Mouse (Mus musculus) embryo, embryonic 10 days (tissue): ENCODE data around the gene Nfia.

Source experiments
- DNase-seq: peaks from one replicate; pipeline ENCODE4 v3.0.0-alpha.2; 2015; ENCODE audit warnings: low spot score

Nfia gene

GRCm38 (mm10) chr4:97766100-97766499 is 6.4 kb upstream of the Nfia start:
- no peak for DNase-seq

- no peak for DNase-seq
These were observed 5.5 kb upstream of the Nfia start for GRCm38 (mm10) chr4:97767025-97767424.

DNA sequence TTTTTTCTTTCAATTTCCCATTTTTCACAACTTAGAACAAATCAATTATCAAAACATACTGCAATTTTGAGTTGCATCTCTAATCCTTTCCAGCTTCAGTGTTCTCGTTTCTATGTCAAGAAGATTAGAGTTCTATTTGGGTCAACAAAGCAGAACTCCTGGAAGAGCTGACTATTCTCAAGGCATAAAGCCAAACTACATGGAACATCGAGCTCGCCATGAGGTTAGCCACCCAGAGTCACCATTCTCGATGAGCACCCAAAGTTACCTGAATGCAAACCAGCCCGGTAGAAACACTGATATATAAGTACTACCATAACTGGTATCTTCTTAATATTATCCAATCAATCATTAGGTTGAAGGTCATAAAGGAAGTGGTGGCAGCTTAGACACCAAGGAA is 5.0 kb upstream of the Nfia start:
- DNase-seq, result no peak

DNA sequence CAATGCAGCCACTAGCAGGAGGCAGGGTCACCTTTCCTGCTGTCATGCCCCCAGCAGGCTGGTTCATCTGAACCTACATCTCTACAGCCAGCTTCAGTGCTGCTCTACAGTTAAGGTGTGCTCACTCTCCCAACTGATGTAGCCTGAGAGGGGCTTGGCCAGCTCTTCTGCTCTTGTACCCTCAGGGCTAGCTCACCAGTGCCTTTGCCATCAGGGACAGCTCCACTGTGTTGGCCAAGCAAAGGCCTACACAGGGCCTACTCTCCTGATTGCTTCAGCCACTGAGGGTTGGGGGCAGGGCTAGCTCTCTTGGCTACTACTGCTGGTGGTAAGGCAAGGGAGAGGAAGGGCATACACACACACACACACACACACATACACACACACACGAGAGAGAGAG is 2.7 kb upstream of the Nfia start:
- no peak for DNase-seq

DNA sequence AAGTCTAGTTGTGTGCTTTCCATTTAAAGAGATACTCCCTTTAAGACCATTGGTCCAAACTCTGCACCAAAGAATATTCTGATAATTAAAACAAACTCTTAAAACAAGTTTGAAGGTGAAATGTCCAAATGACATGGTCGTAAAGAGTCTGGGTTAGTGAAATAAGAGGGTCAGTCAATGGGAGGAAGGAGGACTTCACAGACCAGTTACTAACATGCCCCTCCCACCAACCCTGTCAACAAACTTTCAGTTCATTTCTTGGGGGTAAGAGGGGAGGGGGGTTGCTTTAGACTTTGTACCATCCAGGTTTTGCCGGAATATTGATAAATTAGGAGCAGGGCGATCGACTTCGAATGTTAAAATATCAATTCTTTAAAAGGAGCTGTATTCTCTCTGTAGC is 1.1 kb upstream of the Nfia start:
- no peak for DNase-seq

DNA sequence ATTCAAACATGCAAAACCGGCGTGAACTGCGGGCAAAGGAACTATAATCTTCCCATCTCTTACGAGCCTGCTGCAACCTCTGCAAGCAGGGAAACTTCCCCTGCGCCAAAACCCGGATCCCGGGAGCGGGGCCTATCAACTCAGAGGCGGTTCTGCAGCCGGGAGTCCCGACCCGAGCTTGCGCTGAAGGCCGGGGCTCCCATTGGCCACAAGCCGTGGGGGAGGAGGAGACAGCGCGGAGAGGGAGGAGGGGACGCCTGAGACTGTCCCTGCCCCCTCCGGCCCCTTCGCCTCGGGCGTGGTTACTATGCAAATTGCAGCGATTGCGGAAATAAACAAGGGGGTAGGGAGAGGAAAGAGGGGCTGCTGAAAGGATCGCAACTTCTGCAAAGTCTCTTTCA is 450 bp upstream of the Nfia start:
- peak; percentile 98 for DNase-seq

DNA sequence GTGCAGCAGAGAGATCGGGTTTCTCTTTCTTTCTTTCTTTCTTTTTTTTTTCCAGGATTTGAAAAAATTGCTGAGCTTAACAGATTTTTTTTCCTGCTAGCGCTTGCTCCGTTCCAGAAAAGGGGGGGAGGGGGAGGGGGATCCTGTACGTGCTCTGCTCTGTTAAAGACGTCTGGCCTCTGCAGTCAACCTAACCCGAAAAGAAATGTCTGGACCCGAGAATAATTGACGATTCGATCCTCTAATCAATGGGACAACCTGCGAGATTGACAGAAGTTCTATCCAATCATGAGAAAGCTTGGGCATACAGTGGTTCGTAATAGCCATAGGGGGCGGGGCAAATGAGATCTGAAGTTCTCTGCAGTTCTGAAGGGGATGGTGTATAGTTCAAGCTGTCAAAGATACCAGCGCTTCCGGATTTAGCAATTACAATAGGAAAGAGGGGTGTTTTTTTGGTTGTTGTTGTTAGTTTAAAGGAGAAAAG is 618 bp downstream of the Nfia start:
- DNase-seq, result peak; percentile 98

GRCm38 (mm10) chr4:97773791-97774190 is 1.3 kb downstream of the Nfia start:
- DNase-seq, result no peak

DNA sequence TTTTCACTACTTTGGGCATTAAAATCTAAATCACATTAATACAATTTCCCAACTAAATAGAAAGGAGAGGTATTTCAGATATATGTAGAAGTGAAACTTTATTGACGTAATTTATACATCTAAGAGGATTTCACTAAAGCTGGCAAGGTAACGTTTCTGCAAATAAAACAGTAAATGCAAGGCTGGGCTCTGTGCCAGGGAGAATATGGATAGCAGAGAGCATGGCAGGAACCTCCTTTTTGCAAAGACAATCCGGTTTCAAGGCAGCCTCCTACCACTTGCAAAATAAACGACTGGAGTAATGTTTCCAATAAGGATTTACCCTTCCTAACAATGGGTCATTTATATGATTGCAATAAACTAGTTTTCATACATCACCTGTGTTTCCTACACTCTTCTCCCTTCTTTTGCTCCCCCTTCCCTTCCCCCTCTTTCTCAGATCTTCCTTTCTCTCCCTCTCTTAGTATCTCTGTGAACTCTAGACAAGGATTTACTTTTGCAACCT is 2.0 kb downstream of the Nfia start:
- no peak for DNase-seq

- peak; percentile 83 for DNase-seq
These were observed 2.5 kb downstream of the Nfia start for GRCm38 (mm10) chr4:97775059-97775458.

DNA sequence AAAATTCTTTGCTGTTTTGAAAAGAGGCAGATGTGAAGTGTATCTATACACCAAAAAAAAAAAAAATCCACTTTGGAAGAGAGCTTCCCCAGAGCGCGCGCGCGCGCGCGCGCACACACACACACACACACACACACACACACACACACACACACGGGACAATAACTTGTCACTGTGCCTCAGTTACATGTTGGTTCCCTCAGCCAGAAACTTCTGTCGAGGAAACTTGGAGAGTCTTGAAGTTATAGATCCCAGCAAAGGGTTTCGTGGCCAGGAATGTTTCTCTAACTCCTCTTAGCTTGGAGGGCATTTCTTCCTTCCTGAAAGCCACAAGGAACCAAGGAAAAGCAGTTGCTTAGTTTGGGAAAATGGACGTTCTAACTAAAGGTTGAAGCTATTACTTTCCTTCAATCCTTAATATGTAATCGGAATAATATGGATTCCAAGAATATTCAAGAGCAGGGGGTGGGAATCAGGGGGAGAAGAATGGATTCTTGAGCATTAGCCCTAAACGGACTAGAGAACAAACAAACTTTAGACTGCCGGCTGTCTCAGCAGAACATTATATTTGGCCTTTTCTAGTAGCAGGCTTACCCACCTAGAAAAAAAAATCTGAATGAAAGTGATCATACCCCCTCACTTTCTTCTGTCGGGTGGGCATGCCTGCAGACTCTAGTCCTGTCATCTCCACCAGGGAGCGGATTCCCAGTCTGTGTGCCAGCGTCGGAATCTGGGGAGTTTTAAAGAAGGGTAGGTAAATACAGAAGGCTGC is 3.1 kb downstream of the Nfia start:
- DNase-seq, result no peak

DNA sequence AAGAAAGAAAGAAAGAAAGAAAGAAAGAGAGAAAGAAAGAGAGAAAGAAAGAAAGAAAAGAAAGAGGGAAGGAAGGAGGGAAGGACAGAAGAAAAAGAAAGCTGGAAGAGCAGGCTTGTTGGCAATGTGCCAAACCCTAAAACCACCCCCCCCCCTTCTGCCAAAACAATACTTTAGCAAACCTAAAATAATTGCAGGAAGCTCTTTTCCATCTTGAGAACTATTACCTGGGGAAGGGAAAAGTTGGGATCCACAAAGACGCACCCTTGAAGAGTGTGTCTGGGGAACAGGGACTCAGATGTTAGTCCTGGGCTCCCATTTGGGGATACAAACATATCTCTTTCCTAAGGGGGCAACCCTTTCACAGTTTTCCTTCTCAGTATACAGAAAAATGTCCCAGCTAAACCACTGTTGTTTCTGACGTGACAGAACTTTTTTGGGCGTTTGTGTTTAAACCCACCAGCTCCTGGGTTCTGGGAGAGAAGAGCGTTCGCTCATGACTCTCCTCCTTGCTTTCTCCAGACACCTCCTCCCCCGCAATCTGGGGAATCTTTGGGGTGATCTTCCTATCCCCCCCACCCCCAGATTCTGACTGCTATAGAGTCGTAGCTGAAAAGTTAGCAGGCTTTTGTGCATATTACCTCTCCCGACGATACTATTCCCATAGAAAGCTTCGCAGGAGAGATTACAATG is 4.0 kb downstream of the Nfia start:
- no peak for DNase-seq

DNA sequence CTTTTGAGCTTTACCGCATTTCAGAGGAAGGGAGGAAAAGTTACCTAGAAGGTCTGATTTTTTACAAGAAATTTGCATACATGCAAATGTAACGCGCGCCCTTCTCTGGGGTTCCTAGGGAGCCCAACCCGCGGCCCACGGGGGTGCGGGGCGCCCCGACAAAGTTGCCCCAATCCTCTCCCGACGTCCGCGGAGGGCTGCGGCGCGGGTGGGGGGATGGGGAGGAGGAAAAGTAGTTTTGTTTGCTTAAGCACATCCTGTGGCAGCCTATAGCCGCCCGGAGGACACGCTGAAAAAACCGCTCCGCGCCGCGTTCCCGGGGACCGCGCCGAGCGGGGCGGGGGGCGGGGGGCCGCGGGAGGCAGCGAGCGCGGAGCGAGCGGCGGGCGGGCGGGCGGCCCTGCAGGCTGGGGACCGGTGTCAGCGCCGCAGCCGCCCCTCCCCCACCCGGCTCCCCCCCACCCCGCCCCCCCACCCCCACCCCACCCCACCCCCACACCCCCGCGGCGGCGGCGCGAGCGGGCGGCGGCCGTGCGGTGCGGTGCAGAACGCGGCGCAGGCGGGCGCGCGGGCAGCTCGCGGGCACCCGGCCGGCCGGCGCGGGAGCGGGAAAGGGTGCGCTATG is 4.7 kb downstream of the Nfia start:
- no peak for DNase-seq

- peak; percentile 67 for DNase-seq
These were observed 5.2 kb downstream of the Nfia start, which contains the start of gene E130114P18Rik for GRCm38 (mm10) chr4:97777706-97778176. Gene E130114P18Rik (minus strand): TSS chr4:97778078.

GRCm38 (mm10) chr4:97778211-97779002 is 5.9 kb downstream of the Nfia start:
- no peak for DNase-seq

DNA sequence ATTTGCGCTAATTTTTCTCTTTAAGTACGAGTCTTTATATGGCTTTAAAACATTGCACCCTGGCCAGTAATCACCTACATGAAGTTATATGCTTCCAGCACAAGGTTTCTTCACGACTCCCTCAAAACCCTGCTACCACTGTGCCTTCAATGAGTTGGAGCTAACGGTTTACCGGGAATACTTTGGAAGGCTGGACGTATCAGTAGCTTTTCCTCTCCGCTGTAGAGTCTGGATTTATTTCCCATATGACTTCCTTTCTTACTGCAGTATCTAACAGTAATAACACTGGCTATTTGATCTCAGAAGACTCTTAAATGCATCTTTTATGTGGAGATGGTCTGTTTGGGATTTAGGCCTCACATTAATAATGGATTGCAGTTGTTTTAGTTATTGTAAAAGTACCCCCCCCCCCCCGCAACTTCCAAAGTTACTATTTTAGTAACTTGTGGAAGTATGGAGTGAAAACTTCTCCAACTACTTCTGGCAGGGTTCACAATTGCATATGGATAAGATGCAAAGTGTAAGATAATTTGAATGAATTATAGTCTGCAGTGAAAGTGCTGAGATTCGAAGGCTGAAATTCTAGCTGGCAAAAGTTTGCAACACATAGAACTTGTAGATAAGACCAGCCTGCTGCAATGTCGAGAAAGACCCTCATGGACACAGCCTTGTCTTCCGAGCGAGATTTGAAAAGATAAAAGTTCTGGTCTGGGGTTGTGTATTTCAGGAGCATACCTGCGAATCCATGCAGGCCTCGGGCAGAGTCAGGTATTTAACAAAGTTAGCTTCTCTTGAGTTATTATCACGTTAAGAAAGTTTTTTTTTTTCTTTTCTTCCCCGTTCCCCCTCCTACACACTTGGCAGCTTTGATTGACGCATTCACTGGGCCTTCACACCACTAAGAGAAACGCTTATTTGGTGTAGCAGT is 6.7 kb downstream of the Nfia start:
- no peak for DNase-seq

DNA sequence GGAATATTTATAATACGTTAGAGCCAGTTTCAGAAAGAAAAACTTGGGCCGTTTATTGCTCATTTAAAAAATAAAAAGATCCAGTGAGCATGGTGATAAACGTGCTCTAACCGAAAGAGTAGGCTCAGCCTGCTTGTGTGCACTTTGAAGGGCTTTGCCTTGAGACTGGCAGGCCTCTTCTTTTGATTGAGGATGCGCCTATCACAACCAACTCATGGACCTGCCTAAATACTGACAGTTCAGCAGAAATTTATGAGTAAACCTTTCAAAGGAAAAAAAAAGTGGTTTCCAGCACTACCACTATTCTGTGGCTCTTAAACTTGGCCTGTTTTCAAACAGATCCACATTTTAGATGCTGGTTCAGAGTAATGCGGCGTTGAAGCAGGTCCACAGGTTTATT is 7.5 kb downstream of the Nfia start:
- DNase-seq, result no peak

- DNase-seq, result no peak
These were observed 8.3 kb downstream of the Nfia start for GRCm38 (mm10) chr4:97780666-97781435.

GRCm38 (mm10) chr4:97782069-97782468 is 9.5 kb downstream of the Nfia start:
- DNase-seq, result no peak

- no peak for DNase-seq
These were observed 10.0 kb downstream of the Nfia start for GRCm38 (mm10) chr4:97782497-97782896.
